Mouse (Mus musculus): ENCODE data around the gene Trpm8. TPM values are rescaled to one million over a fixed set of nuclear protein-coding genes. Genes with fewer than 3 reads are reported as not detected.

Gene Trpm8
- polyA plus RNA-seq, 1 experiment from 2014 or later, result not detected

GRCm38 (mm10) chr1:88253540-88253939 is 23.9 kb upstream of the Trpm8 start:
- Histone ChIP-seq H3K9ac (ENCODE audit: low read depth, low read length) (no peak overlapping the region), H3K9me3 (ENCODE audit: control insufficient read depth, low read length) (peaks cover 89% of the 10 kb centered on the region), H3K27me3 (ENCODE audit: control insufficient read depth, insufficient read depth, low read length) (no peaks in the 10 kb centered on the region), H3K4me3 (ENCODE audit: low read depth, low read length) (no peak overlapping the region), H3K36me3 (ENCODE audit: control insufficient read depth, insufficient read depth, low read length) (peaks cover 6% of the 10 kb centered on the region; the same call in 1 of the 2 replicates), H3K4me2 (replicated peaks; ENCODE audit: low read depth, low read length) (no peak overlapping the region), H3K4me1 (replicated peaks; ENCODE audit: control insufficient read depth, insufficient read depth, low read length) (no peaks in the 10 kb centered on the region), H3K27ac (ENCODE audit: low read depth, low read length) (no peak overlapping the region)
- WGBS, result 74% methylated on average over 6 of the region's 6 CpGs
- ATAC-seq (ENCODE audit: low FRiP score) (no peak), DNase-seq (ENCODE audit: low spot score) (no peak)

- H3K27ac ChIP-seq (ENCODE audit: low read depth, low read length), result no peak overlapping the region
- 87% methylated on average over 12 of the region's 12 CpGs for WGBS
- peaks cover 81% of the 10 kb centered on the region for H3K9me3 ChIP-seq (ENCODE audit: control insufficient read depth, low read length)
- no peak overlapping the region for H3K9ac ChIP-seq (ENCODE audit: low read depth, low read length)
- no peak overlapping the region for H3K4me3 ChIP-seq (ENCODE audit: low read depth, low read length)
- ATAC-seq (ENCODE audit: low FRiP score), result no peak
- no peaks in the 10 kb centered on the region for H3K27me3 ChIP-seq (ENCODE audit: control insufficient read depth, insufficient read depth, low read length)
- no peak overlapping the region for H3K4me2 ChIP-seq (replicated peaks; ENCODE audit: low read depth, low read length)
- H3K36me3 ChIP-seq (ENCODE audit: control insufficient read depth, insufficient read depth, low read length), result peaks cover 8% of the 10 kb centered on the region; the same call in 1 of the 2 replicates
- H3K4me1 ChIP-seq (replicated peaks; ENCODE audit: control insufficient read depth, insufficient read depth, low read length), result no peaks in the 10 kb centered on the region
- no peak for DNase-seq (ENCODE audit: low spot score)
Measured at GRCm38 (mm10) chr1:88254793-88255465, 22.5 kb upstream of the Trpm8 start.

- H3K27ac ChIP-seq (ENCODE audit: low read depth, low read length), result no peak overlapping the region
- no peaks in the 10 kb centered on the region for H3K4me1 ChIP-seq (replicated peaks; ENCODE audit: control insufficient read depth, insufficient read depth, low read length)
- no peak overlapping the region for H3K4me2 ChIP-seq (replicated peaks; ENCODE audit: low read depth, low read length)
- ATAC-seq (ENCODE audit: low FRiP score) (no peak), DNase-seq (ENCODE audit: low spot score) (no peak)
- 57% methylated on average over 2 of the region's 2 CpGs for WGBS
- H3K4me3 ChIP-seq (ENCODE audit: low read depth, low read length), result no peak overlapping the region
- peaks cover 8% of the 10 kb centered on the region; the same call in 1 of the 2 replicates for H3K36me3 ChIP-seq (ENCODE audit: control insufficient read depth, insufficient read depth, low read length)
- peaks cover 77% of the 10 kb centered on the region for H3K9me3 ChIP-seq (ENCODE audit: control insufficient read depth, low read length)
- no peaks in the 10 kb centered on the region for H3K27me3 ChIP-seq (ENCODE audit: control insufficient read depth, insufficient read depth, low read length)
- no peak overlapping the region for H3K9ac ChIP-seq (ENCODE audit: low read depth, low read length)
Measured at GRCm38 (mm10) chr1:88255466-88255857, 22.0 kb upstream of the Trpm8 start.

- no peak for DNase-seq (ENCODE audit: low spot score)
- no peaks in the 10 kb centered on the region for H3K27me3 ChIP-seq (ENCODE audit: control insufficient read depth, insufficient read depth, low read length)
- H3K36me3 ChIP-seq (ENCODE audit: control insufficient read depth, insufficient read depth, low read length), result peaks cover 10% of the 10 kb centered on the region
- no peaks in the 10 kb centered on the region for H3K4me1 ChIP-seq (replicated peaks; ENCODE audit: control insufficient read depth, insufficient read depth, low read length)
- no peak for ATAC-seq (ENCODE audit: low FRiP score)
- no peak overlapping the region for H3K9ac ChIP-seq (ENCODE audit: low read depth, low read length)
- H3K4me2 ChIP-seq (replicated peaks; ENCODE audit: low read depth, low read length), result no peak overlapping the region
- WGBS, result 82% methylated on average over 13 of the region's 13 CpGs
- no peak overlapping the region for H3K4me3 ChIP-seq (ENCODE audit: low read depth, low read length)
- H3K27ac ChIP-seq (ENCODE audit: low read depth, low read length), result no peak overlapping the region
- H3K9me3 ChIP-seq (ENCODE audit: control insufficient read depth, low read length), result peaks cover 77% of the 10 kb centered on the region
Measured at GRCm38 (mm10) chr1:88255989-88256754, 21.3 kb upstream of the Trpm8 start.

GRCm38 (mm10) chr1:88256886-88257663 is 20.4 kb upstream of the Trpm8 start:
- Histone ChIP-seq H3K9me3 (ENCODE audit: control insufficient read depth, low read length) (peaks cover 72% of the 10 kb centered on the region), H3K9ac (ENCODE audit: low read depth, low read length) (no peak overlapping the region), H3K4me2 (replicated peaks; ENCODE audit: low read depth, low read length) (no peak overlapping the region), H3K36me3 (ENCODE audit: control insufficient read depth, insufficient read depth, low read length) (peaks cover 15% of the 10 kb centered on the region), H3K27ac (ENCODE audit: low read depth, low read length) (no peak overlapping the region), H3K4me3 (ENCODE audit: low read depth, low read length) (no peak overlapping the region), H3K27me3 (ENCODE audit: control insufficient read depth, insufficient read depth, low read length) (no peaks in the 10 kb centered on the region), H3K4me1 (replicated peaks; ENCODE audit: control insufficient read depth, insufficient read depth, low read length) (no peaks in the 10 kb centered on the region)
- ATAC-seq (ENCODE audit: low FRiP score) (no peak), DNase-seq (ENCODE audit: low spot score) (no peak)
- WGBS, result 81% methylated on average over 10 of the region's 10 CpGs

- Histone ChIP-seq H3K27ac (ENCODE audit: low read depth, low read length) (no peak overlapping the region), H3K4me1 (replicated peaks; ENCODE audit: control insufficient read depth, insufficient read depth, low read length) (no peaks in the 10 kb centered on the region), H3K27me3 (ENCODE audit: control insufficient read depth, insufficient read depth, low read length) (no peaks in the 10 kb centered on the region), H3K4me2 (replicated peaks; ENCODE audit: low read depth, low read length) (no peak overlapping the region), H3K9ac (ENCODE audit: low read depth, low read length) (no peak overlapping the region), H3K36me3 (ENCODE audit: control insufficient read depth, insufficient read depth, low read length) (peaks cover 18% of the 10 kb centered on the region), H3K4me3 (ENCODE audit: low read depth, low read length) (no peak overlapping the region), H3K9me3 (ENCODE audit: control insufficient read depth, low read length) (peaks cover 66% of the 10 kb centered on the region)
- ATAC-seq (ENCODE audit: low FRiP score) (no peak), DNase-seq (ENCODE audit: low spot score) (no peak)
- 80% methylated on average over 6 of the region's 6 CpGs for WGBS
Measured at GRCm38 (mm10) chr1:88257681-88258080, 19.8 kb upstream of the Trpm8 start.

GRCm38 (mm10) chr1:88258361-88258760 is 19.1 kb upstream of the Trpm8 start:
- DNase-seq (ENCODE audit: low spot score), result no peak
- 66% methylated on average over 6 of the region's 6 CpGs for WGBS
- no peak overlapping the region for H3K4me2 ChIP-seq (replicated peaks; ENCODE audit: low read depth, low read length)
- H3K9ac ChIP-seq (ENCODE audit: low read depth, low read length), result no peak overlapping the region
- H3K27ac ChIP-seq (ENCODE audit: low read depth, low read length), result no peak overlapping the region
- no peak for ATAC-seq (ENCODE audit: low FRiP score)
- H3K4me3 ChIP-seq (ENCODE audit: low read depth, low read length), result no peak overlapping the region
- no peaks in the 10 kb centered on the region for H3K4me1 ChIP-seq (replicated peaks; ENCODE audit: control insufficient read depth, insufficient read depth, low read length)
- peaks cover 24% of the 10 kb centered on the region for H3K36me3 ChIP-seq (ENCODE audit: control insufficient read depth, insufficient read depth, low read length)
- peaks cover 61% of the 10 kb centered on the region for H3K9me3 ChIP-seq (ENCODE audit: control insufficient read depth, low read length)
- H3K27me3 ChIP-seq (ENCODE audit: control insufficient read depth, insufficient read depth, low read length), result no peaks in the 10 kb centered on the region

GRCm38 (mm10) chr1:88258881-88259642 is 18.4 kb upstream of the Trpm8 start:
- Histone ChIP-seq H3K4me3 (ENCODE audit: low read depth, low read length) (no peak overlapping the region), H3K4me1 (replicated peaks; ENCODE audit: control insufficient read depth, insufficient read depth, low read length) (no peaks in the 10 kb centered on the region), H3K4me2 (replicated peaks; ENCODE audit: low read depth, low read length) (no peak overlapping the region), H3K27me3 (ENCODE audit: control insufficient read depth, insufficient read depth, low read length) (no peaks in the 10 kb centered on the region), H3K36me3 (ENCODE audit: control insufficient read depth, insufficient read depth, low read length) (peaks cover 31% of the 10 kb centered on the region), H3K9me3 (ENCODE audit: control insufficient read depth, low read length) (peaks cover 54% of the 10 kb centered on the region), H3K27ac (ENCODE audit: low read depth, low read length) (no peak overlapping the region), H3K9ac (ENCODE audit: low read depth, low read length) (no peak overlapping the region)
- ATAC-seq (ENCODE audit: low FRiP score) (peak; percentile 6), DNase-seq (ENCODE audit: low spot score) (no peak)
- WGBS, result 79% methylated on average over 8 of the region's 8 CpGs
